Mouse (Mus musculus): ENCODE results near the gene Hspa4. TPM values are rescaled to one million over a fixed set of nuclear protein-coding genes. Genes with fewer than 3 reads are reported as not detected.
"Not testable (repeated sequence)": the region's sequence is repeated elsewhere in the genome, so short reads cannot be mapped to it uniquely, and the experiment has no call there.

Gene Hspa4
- polyA plus RNA-seq, 1 experiment from 2014 or later: 41.4 TPM

DNA sequence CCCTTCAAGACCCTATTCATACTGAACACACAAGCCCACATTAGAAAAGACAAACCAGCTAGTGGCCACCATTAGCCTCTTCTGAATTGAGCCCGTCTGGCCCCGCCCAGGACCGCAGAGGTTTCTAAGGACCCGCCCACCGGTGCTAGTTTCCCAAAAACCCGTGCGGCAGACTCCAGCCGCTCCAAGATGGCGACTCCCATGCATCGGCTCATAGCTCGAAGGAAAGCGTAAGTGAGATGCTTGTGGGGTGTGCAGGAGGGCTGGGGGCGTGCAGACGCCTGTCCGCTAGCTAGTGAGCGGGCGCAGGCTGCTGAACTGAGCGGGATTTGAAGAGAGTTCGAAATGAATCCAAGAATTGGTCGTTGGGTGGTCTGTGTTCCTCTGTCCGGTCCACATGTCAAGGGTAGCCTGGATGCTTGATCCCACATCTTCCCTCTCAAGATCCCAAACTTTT lies 24.3 kb upstream of the Hspa4 start, which contains the start of gene Zcchc10:
Gene Zcchc10 (plus strand): TSS at position 168 of the 457 bp plus-strand sequence.
- H3K9me3 ChIP-seq (ENCODE audit: low read length): no peaks in the 10 kb centered on the region
- peak within 1 kb of the TSS; percentile 75 for H3K4me3 ChIP-seq (ENCODE audit: low read depth, low read length)
- no peaks in the 10 kb centered on the region for H3K27me3 ChIP-seq (ENCODE audit: insufficient read depth, low read length)
- H3K4me1 ChIP-seq (ENCODE audit: insufficient read depth): peaks cover 7% of the 10 kb centered on the region
- WGBS (ENCODE audit: insufficient replicate concordance): under 1% methylated on average over 21 of the region's 21 CpGs
- TF ChIP-seq CTCF (IDR thresholded peaks at IDR 0.05; ENCODE audit: low read depth) (no peak), EP300 (IDR thresholded peaks at IDR 0.05; ENCODE audit: low read depth) (no peak)
- peak within 1 kb of the TSS; percentile 91 for H3K4me2 ChIP-seq (ENCODE audit: low read depth, low read length)
- peak within 1 kb of the TSS; percentile 76 for H3K9ac ChIP-seq (replicated peaks)
- H3K36me3 ChIP-seq (replicated peaks; ENCODE audit: insufficient read depth, low read length): peaks cover 15% of the 10 kb centered on the region
- H3K27ac ChIP-seq (ENCODE audit: low read depth): no peak within 1 kb of the TSS
- ATAC-seq (peak; percentile 98), DNase-seq (peak; percentile 91)

DNA sequence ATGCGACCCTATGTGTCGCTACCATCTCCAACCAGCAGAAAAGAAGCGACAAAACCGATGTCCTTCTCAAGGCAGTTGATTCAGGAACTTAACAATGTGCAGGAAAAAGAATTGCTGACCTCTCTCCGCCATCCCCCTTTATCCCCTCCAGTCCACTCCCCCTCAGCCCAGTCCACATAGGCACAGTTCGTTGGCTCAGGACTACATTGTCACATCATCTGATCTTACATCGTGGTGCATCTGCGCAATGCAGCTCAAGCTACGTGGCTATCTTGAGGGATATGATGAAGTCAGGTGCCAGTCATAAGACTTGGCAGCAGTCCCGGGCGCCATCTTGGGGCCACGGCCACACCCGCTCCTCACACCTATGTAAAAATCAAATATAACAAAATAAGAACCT lies 19.6 kb upstream of the Hspa4 start:
- H3K4me1 ChIP-seq (ENCODE audit: insufficient read depth); H3K27me3 ChIP-seq (ENCODE audit: insufficient read depth, low read length); DNase-seq; H3K36me3 ChIP-seq (replicated peaks; ENCODE audit: insufficient read depth, low read length); ATAC-seq; H3K4me2 ChIP-seq (ENCODE audit: low read depth, low read length); H3K9ac ChIP-seq (replicated peaks); H3K27ac ChIP-seq (ENCODE audit: low read depth); H3K9me3 ChIP-seq (ENCODE audit: low read length); H3K4me3 ChIP-seq (ENCODE audit: low read depth, low read length): not testable (repeated sequence)
- 79% methylated on average over 13 of the region's 13 CpGs for WGBS (ENCODE audit: insufficient replicate concordance)

DNA sequence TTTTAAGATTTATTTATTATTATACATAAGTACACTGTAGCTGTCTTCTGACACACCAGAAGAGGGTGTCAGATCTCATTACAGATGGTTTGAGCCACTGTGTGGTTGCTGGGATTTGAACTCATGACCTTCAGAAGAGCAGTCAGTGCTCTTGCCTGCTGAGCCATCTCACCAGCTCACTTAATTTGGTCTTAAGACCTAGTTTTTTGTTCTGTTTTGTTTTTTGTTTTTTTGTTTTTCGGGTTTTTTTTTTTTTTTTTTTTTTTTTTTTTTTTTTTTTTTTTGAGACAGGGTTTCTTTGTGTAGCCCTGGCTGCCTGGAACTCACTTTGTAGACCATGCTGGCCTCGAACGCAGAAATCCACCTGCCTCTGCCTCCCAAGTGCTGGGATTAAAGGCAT lies 18.3 kb upstream of the Hspa4 start:
- not testable (repeated sequence) for ATAC-seq; H3K27me3 ChIP-seq (ENCODE audit: insufficient read depth, low read length); H3K27ac ChIP-seq (ENCODE audit: low read depth); H3K4me2 ChIP-seq (ENCODE audit: low read depth, low read length); H3K4me1 ChIP-seq (ENCODE audit: insufficient read depth); DNase-seq; H3K36me3 ChIP-seq (replicated peaks; ENCODE audit: insufficient read depth, low read length); H3K9me3 ChIP-seq (ENCODE audit: low read length); H3K9ac ChIP-seq (replicated peaks); H3K4me3 ChIP-seq (ENCODE audit: low read depth, low read length)
- 75% methylated on average over 3 of the region's 3 CpGs for WGBS (ENCODE audit: insufficient replicate concordance)

DNA sequence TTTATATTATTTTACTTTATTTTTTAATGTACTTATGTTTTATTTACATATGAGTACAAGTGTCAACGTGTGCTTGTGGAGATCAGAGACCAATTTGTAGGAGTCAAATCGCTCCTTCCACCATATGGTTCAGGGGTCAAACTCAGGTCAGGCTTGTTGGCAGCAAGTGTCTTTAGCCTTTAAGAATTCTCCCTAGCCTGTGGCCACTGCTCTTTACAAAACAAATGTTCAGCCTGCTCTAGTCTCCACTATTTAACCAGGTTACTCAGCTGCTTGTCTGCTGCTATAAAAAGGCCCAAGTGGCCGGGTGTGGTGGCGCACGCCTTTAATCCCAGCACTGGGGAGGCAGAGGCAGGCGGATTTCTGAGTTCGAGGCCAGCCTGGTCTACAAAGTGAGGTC lies 17.8 kb upstream of the Hspa4 start:
- Histone ChIP-seq H3K9me3 (ENCODE audit: low read length) (no peaks in the 10 kb centered on the region), H3K27me3 (ENCODE audit: insufficient read depth, low read length) (no peaks in the 10 kb centered on the region), H3K4me1 (ENCODE audit: insufficient read depth) (peaks cover 3% of the 10 kb centered on the region; the same call in 1 of the 2 replicates), H3K4me2 (ENCODE audit: low read depth, low read length) (no peak overlapping the region), H3K4me3 (ENCODE audit: low read depth, low read length) (no peak overlapping the region), H3K27ac (ENCODE audit: low read depth) (no peak overlapping the region), H3K36me3 (replicated peaks; ENCODE audit: insufficient read depth, low read length) (no peaks in the 10 kb centered on the region), H3K9ac (replicated peaks) (no peak overlapping the region)
- ATAC-seq (no peak), DNase-seq (no peak)
- 79% methylated on average over 7 of the region's 7 CpGs for WGBS (ENCODE audit: insufficient replicate concordance)
- TF ChIP-seq EP300 (IDR thresholded peaks at IDR 0.05; ENCODE audit: low read depth): no peak
- no peak for TF ChIP-seq CTCF (IDR thresholded peaks at IDR 0.05; ENCODE audit: low read depth)

DNA sequence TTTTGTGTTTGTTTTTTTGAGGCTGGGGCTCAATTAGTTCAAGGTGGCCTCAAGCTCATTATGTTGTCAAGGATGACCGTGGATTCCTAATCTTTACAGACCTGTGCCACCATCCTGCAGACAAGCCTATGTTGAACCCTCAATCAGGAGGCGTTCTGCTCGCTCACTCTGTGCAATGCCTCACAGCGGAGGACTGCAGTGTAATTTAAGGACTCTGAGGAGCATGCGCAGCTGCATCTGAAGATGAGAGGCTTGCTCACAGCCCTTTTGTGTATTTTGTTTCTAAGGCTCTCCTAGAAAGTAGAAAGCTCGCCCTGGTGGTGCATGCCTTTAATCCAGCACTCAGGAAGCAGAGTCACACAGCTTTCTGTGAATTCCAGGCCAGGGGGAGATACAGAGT lies 16.7 kb upstream of the Hspa4 start:
- DNase-seq (no peak), ATAC-seq (no peak)
- 51% methylated on average over 6 of the region's 6 CpGs for WGBS (ENCODE audit: insufficient replicate concordance)
- no peak overlapping the region for H3K4me3 ChIP-seq (ENCODE audit: low read depth, low read length)
- no peak overlapping the region for H3K9ac ChIP-seq (replicated peaks)
- H3K27ac ChIP-seq (ENCODE audit: low read depth): no peak overlapping the region
- no peaks in the 10 kb centered on the region for H3K27me3 ChIP-seq (ENCODE audit: insufficient read depth, low read length)
- no peaks in the 10 kb centered on the region for H3K36me3 ChIP-seq (replicated peaks; ENCODE audit: insufficient read depth, low read length)
- TF ChIP-seq EP300 (IDR thresholded peaks at IDR 0.05; ENCODE audit: low read depth): no peak
- no peak for TF ChIP-seq CTCF (IDR thresholded peaks at IDR 0.05; ENCODE audit: low read depth)
- H3K9me3 ChIP-seq (ENCODE audit: low read length): no peaks in the 10 kb centered on the region
- no peak overlapping the region for H3K4me2 ChIP-seq (ENCODE audit: low read depth, low read length)
- H3K4me1 ChIP-seq (ENCODE audit: insufficient read depth): peaks cover 3% of the 10 kb centered on the region; the same call in 1 of the 2 replicates

DNA sequence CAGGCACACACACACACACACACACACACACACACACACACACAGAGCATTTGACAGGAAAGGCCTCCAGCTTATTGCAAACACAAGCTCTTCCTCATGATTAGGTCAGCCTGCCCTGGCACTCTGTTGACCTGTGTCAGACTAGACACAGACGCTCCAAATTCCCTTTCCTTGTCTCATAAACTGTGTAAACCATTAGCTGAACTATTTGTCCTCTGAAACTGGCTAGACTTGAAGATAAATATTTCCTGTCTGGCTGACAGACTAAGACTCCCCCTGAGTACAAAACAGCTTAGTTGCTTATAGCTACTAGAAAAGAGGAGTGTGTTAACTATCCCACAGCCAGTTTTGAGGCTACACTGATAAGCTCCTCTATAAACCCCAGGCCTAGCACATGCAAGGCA lies 14.5 kb upstream of the Hspa4 start:
- Histone ChIP-seq H3K4me1 (ENCODE audit: insufficient read depth) (peaks cover 3% of the 10 kb centered on the region; the same call in 1 of the 2 replicates), H3K4me3 (ENCODE audit: low read depth, low read length) (no peak overlapping the region), H3K36me3 (replicated peaks; ENCODE audit: insufficient read depth, low read length) (no peaks in the 10 kb centered on the region), H3K27me3 (ENCODE audit: insufficient read depth, low read length) (no peaks in the 10 kb centered on the region), H3K27ac (ENCODE audit: low read depth) (peak overlapping the region; percentile 77), H3K9me3 (ENCODE audit: low read length) (no peaks in the 10 kb centered on the region), H3K4me2 (ENCODE audit: low read depth, low read length) (no peak overlapping the region), H3K9ac (replicated peaks) (no peak overlapping the region)
- WGBS (ENCODE audit: insufficient replicate concordance): 17% methylated on average over 1 of the region's 1 CpGs
- DNase-seq (peak; percentile 44), ATAC-seq (peak; percentile 94)
- TF ChIP-seq CTCF (IDR thresholded peaks at IDR 0.05; ENCODE audit: low read depth) (no peak), EP300 (IDR thresholded peaks at IDR 0.05; ENCODE audit: low read depth) (peak; percentile 57; the same call in 1 of the 2 replicates)

DNA sequence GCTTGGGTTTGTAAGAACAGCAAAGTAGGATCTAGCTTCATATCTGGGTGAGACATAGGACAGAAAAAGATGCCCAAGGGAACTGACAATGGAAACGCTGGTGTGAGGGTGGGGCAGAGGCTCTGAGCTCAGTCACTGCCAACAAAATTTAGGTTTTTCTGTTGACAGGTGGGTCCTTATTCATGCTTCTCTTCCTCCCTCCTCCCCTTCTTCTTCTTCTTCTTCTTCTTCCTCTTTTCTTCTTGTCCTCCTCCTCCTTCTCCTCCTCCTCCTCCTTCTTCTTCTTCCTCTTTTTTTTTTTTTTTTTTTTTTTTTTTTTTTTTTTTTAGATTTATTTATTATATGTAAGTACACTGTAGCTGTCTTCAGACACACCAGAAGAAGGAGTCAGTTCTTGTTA lies 12.6 kb upstream of the Hspa4 start:
- not testable (repeated sequence) for DNase-seq
- 33% methylated on average over 1 of the region's 1 CpGs for WGBS (ENCODE audit: insufficient replicate concordance)

More for the DNA sequence above, 12.6 kb upstream of the Hspa4 start:
- not testable (repeated sequence) for H3K27ac ChIP-seq (ENCODE audit: low read depth); H3K4me3 ChIP-seq (ENCODE audit: low read depth, low read length); H3K27me3 ChIP-seq (ENCODE audit: insufficient read depth, low read length); H3K9me3 ChIP-seq (ENCODE audit: low read length); ATAC-seq; H3K36me3 ChIP-seq (replicated peaks; ENCODE audit: insufficient read depth, low read length); H3K9ac ChIP-seq (replicated peaks); H3K4me2 ChIP-seq (ENCODE audit: low read depth, low read length)
- H3K4me1 ChIP-seq (ENCODE audit: insufficient read depth): peaks cover 15% of the 10 kb centered on the region

Data from liver, postnatal 0 days (tissue).